ENCODE assay signal across 8 mouse cellular contexts in genomic region chr9:50697706-50698041, GRCm38 (mm10). TPM values are rescaled to one million over a fixed set of nuclear protein-coding genes. Genes with fewer than 3 reads are reported as not detected.
DNase-seq lines count a peak whose midpoint lies in the region; ATAC-seq and TF ChIP-seq lines count a peak whose summit lies in the region.

No protein-coding gene starts in this region.

- H3K4me3 ChIP-seq in forebrain, postnatal 0 days (ENCODE audit: low read depth, low read length), result peak overlapping the region; percentile 74
- peak overlapping the region; percentile 26 for H3K4me3 ChIP-seq in liver, embryonic 15.5 days (replicated peaks)
- H3K4me3 ChIP-seq in neural tube, embryonic 13.5 days, result peak overlapping the region; percentile 63

- ATAC-seq in forebrain, postnatal 0 days, result peak; percentile 93
- ATAC-seq in liver, embryonic 15.5 days (ENCODE audit: insufficient read depth), result no peak
- ATAC-seq in neural tube, embryonic 13.5 days (ENCODE audit: low read depth), result peak; percentile 74

- 3% methylated on average over 12 of the region's 12 CpGs for WGBS in forebrain, postnatal 0 days
- WGBS in liver, embryonic 15.5 days (ENCODE audit: insufficient replicate concordance), result under 1% methylated on average over 12 of the region's 12 CpGs
- under 1% methylated on average over 12 of the region's 12 CpGs for WGBS in neural tube, embryonic 13.5 days

- no peak for TF ChIP-seq CTCF in forebrain, postnatal 0 days (IDR thresholded peaks at IDR 0.05; ENCODE audit: low read depth)

- peaks cover 8% of the 10 kb centered on the region; the same call in 1 of the 2 replicates for H3K4me1 ChIP-seq in forebrain, postnatal 0 days (ENCODE audit: insufficient read depth)
- H3K4me1 ChIP-seq in liver, embryonic 15.5 days (replicated peaks), result peaks cover 24% of the 10 kb centered on the region
- H3K4me1 ChIP-seq in neural tube, embryonic 13.5 days (replicated peaks), result peaks cover 55% of the 10 kb centered on the region

- peak overlapping the region; percentile 79 for H3K4me2 ChIP-seq in forebrain, postnatal 0 days (ENCODE audit: low read depth)
- H3K4me2 ChIP-seq in liver, embryonic 15.5 days, result peak overlapping the region; percentile 72
- H3K4me2 ChIP-seq in neural tube, embryonic 13.5 days, result peak overlapping the region; percentile 82

- intact Hi-C loops in heart, postnatal 25 days (cut with DNase I), result no loop called here

- H3K36me3 ChIP-seq in forebrain, postnatal 0 days (ENCODE audit: insufficient read depth), result peaks cover 10% of the 10 kb centered on the region
- H3K36me3 ChIP-seq in liver, embryonic 15.5 days (replicated peaks), result no peaks in the 10 kb centered on the region
- H3K36me3 ChIP-seq in neural tube, embryonic 13.5 days, result peaks cover 43% of the 10 kb centered on the region

- H3K9ac ChIP-seq in forebrain, postnatal 0 days, result peak overlapping the region; percentile 85
- H3K9ac ChIP-seq in liver, embryonic 15.5 days, result no peak overlapping the region
- H3K9ac ChIP-seq in neural tube, embryonic 13.5 days, result peak overlapping the region; percentile 79

- H3K9me3 ChIP-seq in forebrain, postnatal 0 days (ENCODE audit: low read length), result no peaks in the 10 kb centered on the region
- H3K9me3 ChIP-seq in liver, embryonic 15.5 days (replicated peaks), result no peaks in the 10 kb centered on the region
- no peaks in the 10 kb centered on the region for H3K9me3 ChIP-seq in neural tube, embryonic 13.5 days

- H3K27ac ChIP-seq in forebrain, postnatal 0 days (ENCODE audit: low read depth, low read length), result peak overlapping the region; percentile 66
- H3K27ac ChIP-seq in liver, embryonic 15.5 days (replicated peaks), result no peak overlapping the region
- peak overlapping the region; percentile 79 for H3K27ac ChIP-seq in neural tube, embryonic 13.5 days (replicated peaks)

- H3K27me3 ChIP-seq in forebrain, postnatal 0 days (ENCODE audit: insufficient read depth, low read length), result no peaks in the 10 kb centered on the region
- peaks cover 85% of the 10 kb centered on the region for H3K27me3 ChIP-seq in liver, embryonic 15.5 days
- H3K27me3 ChIP-seq in neural tube, embryonic 13.5 days, result peaks cover 7% of the 10 kb centered on the region; the same call in 1 of the 2 replicates

- peak; percentile 89 for DNase-seq in ES-CJ7 (ENCODE audit: low read depth, low spot score)
- peak; percentile 89 for DNase-seq in cerebellum, adult 11-12 months
- peak; percentile 91 for DNase-seq in forebrain, postnatal 0 days
- DNase-seq in heart, postnatal 25 days (ENCODE audit: low spot score), result peak; percentile 65
- DNase-seq in layer of hippocampus, adult 11-12 months (ENCODE audit: low spot score), result peak; percentile 85
- peak; percentile 43 for DNase-seq in thymus, postnatal 25 days

RNA-seq across cellular contexts. Expression of gene Dlat, which starts 38.1 kb away (rescaled TPM):
- total RNA-seq in forebrain, postnatal 0 days (2014; rRNA removed), result 60.7 and 67.1 TPM in 2 replicates
- 46.0 and 52.7 TPM in 2 replicates for polyA plus RNA-seq in forebrain, postnatal 0 days (2015; fragmentation: Nextera tagmentation; extraction: Ambion mirVana)
- 100 to 1,000 TPM; 436 to 450 TPM for total RNA-seq in heart, postnatal 25 days (2021)
- 23.2 and 24.6 TPM in 2 replicates for polyA plus RNA-seq in liver, embryonic 15.5 days (2015; fragmentation: Nextera tagmentation; extraction: Ambion mirVana)
- 48.9 and 50.8 TPM in 2 replicates for polyA plus RNA-seq in neural tube, embryonic 13.5 days (2015; fragmentation: Nextera tagmentation; extraction: Ambion mirVana)

RNA-seq across cellular contexts. Expression of gene Dixdc1, which starts 41.6 kb away (rescaled TPM):
- total RNA-seq in forebrain, postnatal 0 days (2014; rRNA removed), result 54.3 and 59.9 TPM in 2 replicates
- 17.1 and 26.8 TPM in 2 replicates for polyA plus RNA-seq in forebrain, postnatal 0 days (2015; fragmentation: Nextera tagmentation; extraction: Ambion mirVana)
- 1 to 10 TPM; 2.5 to 5.3 TPM for total RNA-seq in heart, postnatal 25 days (2021)
- 1.4 and 1.8 TPM in 2 replicates for polyA plus RNA-seq in liver, embryonic 15.5 days (2015; fragmentation: Nextera tagmentation; extraction: Ambion mirVana)
- 31.8 TPM in 2 replicates for polyA plus RNA-seq in neural tube, embryonic 13.5 days (2015; fragmentation: Nextera tagmentation; extraction: Ambion mirVana)

RNA-seq across cellular contexts. Expression of gene 2310030G06Rik, which starts 48.7 kb away (rescaled TPM):
- total RNA-seq in forebrain, postnatal 0 days (2014; rRNA removed), result 1.7 and 2.0 TPM in 2 replicates
- 3.2 and 3.8 TPM in 2 replicates for polyA plus RNA-seq in forebrain, postnatal 0 days (2015; fragmentation: Nextera tagmentation; extraction: Ambion mirVana)
- 1 to 10 TPM; 1.9 to 2.4 TPM for total RNA-seq in heart, postnatal 25 days (2021)
- 3.9 and 4.1 TPM in 2 replicates for polyA plus RNA-seq in liver, embryonic 15.5 days (2015; fragmentation: Nextera tagmentation; extraction: Ambion mirVana)
- polyA plus RNA-seq in neural tube, embryonic 13.5 days (2015; fragmentation: Nextera tagmentation; extraction: Ambion mirVana), result 1.7 and 2.3 TPM in 2 replicates

RNA-seq across cellular contexts. Expression of gene Cryab, which starts 53.5 kb away (rescaled TPM):
- total RNA-seq in forebrain, postnatal 0 days (2014; rRNA removed), result 8.8 and 11.5 TPM in 2 replicates
- polyA plus RNA-seq in forebrain, postnatal 0 days (2015; fragmentation: Nextera tagmentation; extraction: Ambion mirVana), result 29.9 and 31.2 TPM in 2 replicates
- total RNA-seq in heart, postnatal 25 days (2021), result 1,000 to 10,000 TPM; 2,218 to 2,599 TPM
- polyA plus RNA-seq in liver, embryonic 15.5 days (2015; fragmentation: Nextera tagmentation; extraction: Ambion mirVana), result 9.9 and 15.2 TPM in 2 replicates
- polyA plus RNA-seq in neural tube, embryonic 13.5 days (2015; fragmentation: Nextera tagmentation; extraction: Ambion mirVana), result 15.3 and 19.5 TPM in 2 replicates

RNA-seq across cellular contexts. Expression of gene Hspb2, which starts 54.5 kb away (rescaled TPM):
- 0.23 and 0.52 TPM in 2 replicates for total RNA-seq in forebrain, postnatal 0 days (2014; rRNA removed)
- 0.98 and 2.2 TPM in 2 replicates for polyA plus RNA-seq in forebrain, postnatal 0 days (2015; fragmentation: Nextera tagmentation; extraction: Ambion mirVana)
- total RNA-seq in heart, postnatal 25 days (2021), result 100 to 1,000 TPM; 141 to 154 TPM
- polyA plus RNA-seq in liver, embryonic 15.5 days (2015; fragmentation: Nextera tagmentation; extraction: Ambion mirVana), result 2.1 and 3.5 TPM in 2 replicates
- polyA plus RNA-seq in neural tube, embryonic 13.5 days (2015; fragmentation: Nextera tagmentation; extraction: Ambion mirVana), result 2.4 and 4.5 TPM in 2 replicates
